Mouse (Mus musculus): ENCODE data around the gene Grn. TPM values are rescaled to one million over a fixed set of nuclear protein-coding genes. Genes with fewer than 3 reads are reported as not detected.
A peak's percentile ranks its signal among the peaks of the same experiment; 100 is the strongest.
"Not testable (repeated sequence)": the region's sequence is repeated elsewhere in the genome, so short reads cannot be mapped to it uniquely, and the experiment has no call there.

Gene Grn
- 100 to 1,000 TPM; 181 to 214 TPM for total RNA-seq (2021)
- long read RNA-seq, experiment 1, transcript Grn-201 (13 exons, 2,340 nt): major isoform, 101 of 175 reads
- long read RNA-seq, experiment 1, partial matches to known transcripts: 53 of 175 reads
- long read RNA-seq, experiment 1, other reads (novel, unspliced or antisense): 21 of 175 reads
- long read RNA-seq, experiment 2, transcript Grn-201 (13 exons, 2,340 nt): major isoform, 50 of 75 reads
- long read RNA-seq, experiment 2, partial matches to known transcripts: 13 of 75 reads
- long read RNA-seq, experiment 2, other reads (novel, unspliced or antisense): 12 of 75 reads

GRCm38 (mm10) chr11:102430121-102431017 lies at the start of gene Grn:
TSS of gene Grn (plus strand) at chr11:102430315.
- DNase-seq: peak; percentile 92

- DNase-seq: no peak
Observed at GRCm38 (mm10) chr11:102381341-102382100, 48.6 kb upstream of the Grn start.

GRCm38 (mm10) chr11:102382794-102383193 lies 47.3 kb upstream of the Grn start:
- DNase-seq: no peak

- DNase-seq: no peak
Observed at GRCm38 (mm10) chr11:102383365-102384136, 46.6 kb upstream of the Grn start.

- DNase-seq: no peak
Observed at GRCm38 (mm10) chr11:102384418-102384817, 45.7 kb upstream of the Grn start.

- DNase-seq: no peak
Observed at GRCm38 (mm10) chr11:102385075-102385474, 45.0 kb upstream of the Grn start.

GRCm38 (mm10) chr11:102386121-102386520 lies 44.0 kb upstream of the Grn start:
- DNase-seq: no peak

- DNase-seq: not testable (repeated sequence)
Observed at GRCm38 (mm10) chr11:102389436-102389835, 40.7 kb upstream of the Grn start.

GRCm38 (mm10) chr11:102392441-102393237 lies 37.5 kb upstream of the Grn start:
- DNase-seq: no peak

- DNase-seq: peak; percentile 91 to 94
Observed at GRCm38 (mm10) chr11:102393238-102393634, 36.9 kb upstream of the Grn start, which contains the start of gene Rundc3a. TSS of gene Rundc3a (plus strand) at chr11:102393403.

GRCm38 (mm10) chr11:102393719-102394420 lies 36.2 kb upstream of the Grn start:
- DNase-seq: peak in 1 of 2 experiments; percentile 30

- DNase-seq: peak; percentile 71 to 73
Observed at GRCm38 (mm10) chr11:102394421-102395124, 35.5 kb upstream of the Grn start.

- no peak for DNase-seq
Observed at GRCm38 (mm10) chr11:102395250-102395649, 34.9 kb upstream of the Grn start.

GRCm38 (mm10) chr11:102396263-102396662 lies 33.9 kb upstream of the Grn start:
- DNase-seq: no peak

- no peak for DNase-seq
Observed at GRCm38 (mm10) chr11:102396671-102397141, 33.4 kb upstream of the Grn start.

GRCm38 (mm10) chr11:102398007-102398825 lies 31.9 kb upstream of the Grn start:
- DNase-seq: no peak

GRCm38 (mm10) chr11:102399107-102399506 lies 31.0 kb upstream of the Grn start:
- no peak for DNase-seq

GRCm38 (mm10) chr11:102399610-102400072 lies 30.5 kb upstream of the Grn start:
- DNase-seq: peak in 1 of 2 experiments; percentile 25
